Mouse (Mus musculus) ES-Bruce4 (cell line): ENCODE results near the gene Hyal1.

Experiments
- CTCF ChIP-seq: IDR thresholded peaks from one replicate; pipeline ENCODE4 v1.8.1; 2011; ENCODE audit warnings: low read depth, low read length
- POLR2A ChIP-seq: IDR thresholded peaks from one replicate; pipeline ENCODE4 v1.8.1; 2011; ENCODE audit warnings: low read length; ENCODE audit not compliant: insufficient read depth

DNA sequence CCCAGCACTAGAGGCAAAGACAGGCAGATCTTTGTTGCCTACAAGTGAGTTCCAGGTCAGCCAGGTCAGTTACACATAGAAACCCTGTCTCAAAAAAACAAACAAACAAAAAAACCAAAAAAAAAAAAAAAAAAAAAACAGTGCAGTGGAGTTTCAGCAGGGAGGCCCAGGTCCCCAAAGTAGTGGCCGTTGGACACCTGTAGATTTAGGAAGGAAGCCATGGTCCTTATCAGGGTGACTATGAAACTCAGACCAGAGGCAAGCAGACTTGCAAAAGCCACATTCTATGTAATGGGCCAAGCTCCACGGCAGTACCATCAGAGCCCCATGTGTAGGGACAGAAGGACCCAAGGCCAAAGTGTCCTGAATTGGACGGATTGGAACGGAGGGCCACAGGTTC is 4.9 kb downstream of the Hyal1 start:
- TF ChIP-seq POLR2A, result no peak
- no peak for TF ChIP-seq CTCF
